Mouse (Mus musculus) embryonic fibroblast, embryonic 13.5 days (primary cell): ENCODE data around the gene Cox8c. TPM values are rescaled to one million over a fixed set of nuclear protein-coding genes. Genes with fewer than 3 reads are reported as not detected.

ENCODE experiments used
- H3K27ac ChIP-seq: 2 replicates; pipeline ENCODE4 v1.5.1; 2012; ENCODE audit warnings: low read length, control low read depth, inconsistent platforms; ENCODE audit not compliant: insufficient read depth
- H3K4me1 ChIP-seq: 2 replicates; pipeline ENCODE4 v1.6.1; 2011; ENCODE audit warnings: low read length; ENCODE audit not compliant: control insufficient read depth, insufficient read depth
- H3K4me3 ChIP-seq: 2 replicates; pipeline ENCODE4 v1.5.1; 2011; ENCODE audit warnings: mild to moderate bottlenecking, control low read depth, low read length; ENCODE audit not compliant: insufficient read depth
- CTCF ChIP-seq: IDR thresholded peaks from 2 replicates; pipeline ENCODE4 v1.5.1; 2011; ENCODE audit warnings: mild to moderate bottlenecking, control low read depth, low read length, moderate library complexity, borderline replicate concordance; ENCODE audit not compliant: insufficient read depth
- POLR2A ChIP-seq: IDR thresholded peaks from 2 replicates; pipeline ENCODE4 v1.6.1; 2011; ENCODE audit warnings: low read depth, mild to moderate bottlenecking, control low read depth, low read length, moderate library complexity
- polyA plus RNA-seq: library from polyadenylated mRNA; stranded (reverse); fragments of >200 nt; gene quantifications from 2 replicates; pipeline ENCODE4 v1.2.4, GENCODE M21; 2011; ENCODE audit warnings: low read depth; ENCODE audit not compliant: missing spikeins, insufficient read length

The Cox8c gene
- polyA plus RNA-seq, 1 experiment: not detected

GRCm38 (mm10) chr12:102888568-102888967 is 10.5 kb upstream of the Cox8c start:
- TF ChIP-seq POLR2A: no peak
- TF ChIP-seq CTCF: no peak
- Histone ChIP-seq H3K4me1 (no peaks in the 10 kb centered on the region), H3K4me3 (no peak overlapping the region), H3K27ac (no peak overlapping the region)

GRCm38 (mm10) chr12:102908191-102908590 is 9.1 kb downstream of the Cox8c start:
- TF ChIP-seq CTCF (no peak), POLR2A (no peak)
- Histone ChIP-seq H3K27ac (no peak overlapping the region), H3K4me3 (no peak overlapping the region), H3K4me1 (no peaks in the 10 kb centered on the region)

GRCm38 (mm10) chr12:102916073-102916472 is 17.0 kb downstream of the Cox8c start:
- TF ChIP-seq CTCF (no peak), POLR2A (no peak)
- H3K4me1 ChIP-seq: no peaks in the 10 kb centered on the region
- H3K27ac ChIP-seq: no peak overlapping the region
- no peak overlapping the region for H3K4me3 ChIP-seq

- no peak for TF ChIP-seq CTCF
- no peak overlapping the region for H3K27ac ChIP-seq
- H3K4me1 ChIP-seq: no peaks in the 10 kb centered on the region
- no peak overlapping the region for H3K4me3 ChIP-seq
These were observed 30.6 kb downstream of the Cox8c start for GRCm38 (mm10) chr12:102929764-102930163.

- Histone ChIP-seq H3K27ac (no peak overlapping the region), H3K4me1 (no peaks in the 10 kb centered on the region), H3K4me3 (no peak overlapping the region)
- TF ChIP-seq POLR2A (no peak), CTCF (no peak)
These were observed 31.2 kb downstream of the Cox8c start for GRCm38 (mm10) chr12:102930335-102930734.

GRCm38 (mm10) chr12:102930789-102931188 is 31.7 kb downstream of the Cox8c start:
- H3K27ac ChIP-seq: no peak overlapping the region
- no peaks in the 10 kb centered on the region for H3K4me1 ChIP-seq
- TF ChIP-seq CTCF (no peak), POLR2A (no peak)
- H3K4me3 ChIP-seq: no peak overlapping the region

GRCm38 (mm10) chr12:102935892-102936291 is 36.8 kb downstream of the Cox8c start:
- TF ChIP-seq POLR2A (no peak), CTCF (no peak)
- H3K27ac ChIP-seq: no peak overlapping the region
- no peaks in the 10 kb centered on the region for H3K4me1 ChIP-seq
- H3K4me3 ChIP-seq: no peak overlapping the region

GRCm38 (mm10) chr12:102945571-102945970 is 46.5 kb downstream of the Cox8c start:
- no peak for TF ChIP-seq POLR2A
- TF ChIP-seq CTCF: no peak
- no peak overlapping the region for H3K27ac ChIP-seq
- no peak overlapping the region for H3K4me3 ChIP-seq
- H3K4me1 ChIP-seq: no peaks in the 10 kb centered on the region; the same call in 1 of the 2 replicates

GRCm38 (mm10) chr12:102947826-102948225 is 48.7 kb downstream of the Cox8c start:
- TF ChIP-seq CTCF: no peak
- Histone ChIP-seq H3K27ac (no peak overlapping the region), H3K4me1 (no peaks in the 10 kb centered on the region; the same call in 1 of the 2 replicates), H3K4me3 (no peak overlapping the region)

GRCm38 (mm10) chr12:102948778-102949394 is 49.8 kb downstream of the Cox8c start, which contains the start of gene Unc79:
TSS of gene Unc79 (plus strand) at chr12:102948859.
- Histone ChIP-seq H3K4me1 (no peaks in the 10 kb centered on the region; the same call in 1 of the 2 replicates), H3K27ac (no peak within 1 kb of the TSS), H3K4me3 (peak within 1 kb of the TSS; percentile 33)
- TF ChIP-seq POLR2A (no peak), CTCF (no peak)
